Mouse (Mus musculus): Measurements from ENCODE around the gene Lrrc46.

Gene Lrrc46

DNA sequence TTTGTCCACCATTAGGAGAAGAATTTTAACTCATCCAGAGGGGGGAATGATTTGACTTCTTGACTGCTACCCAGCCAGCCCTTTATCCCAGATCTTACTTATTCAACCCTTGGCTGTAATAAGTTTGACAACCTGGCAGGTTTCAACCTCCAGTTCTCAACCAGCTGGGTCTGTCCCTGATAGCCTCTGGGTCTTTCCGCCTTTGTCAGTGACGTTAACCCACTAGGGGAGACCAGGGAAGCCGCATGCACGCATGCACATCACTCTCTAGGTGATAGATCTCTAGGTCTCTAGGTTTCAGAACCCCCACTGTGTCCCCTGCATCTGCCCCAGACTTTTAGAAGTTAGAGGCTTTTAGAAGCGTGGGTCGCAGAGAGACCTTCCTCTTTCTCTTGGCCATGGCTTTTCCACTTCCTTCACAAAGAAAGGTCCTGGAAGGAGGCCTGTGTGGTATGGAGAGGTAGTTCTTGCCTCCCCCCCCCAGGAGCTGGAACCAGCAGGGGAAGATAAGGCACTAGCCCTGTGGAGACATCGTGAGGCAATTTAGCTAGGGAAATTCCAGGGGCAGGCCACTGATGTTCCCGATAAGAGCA lies 31.9 kb downstream of the Lrrc46 start:
- no peak for DNase-seq

DNA sequence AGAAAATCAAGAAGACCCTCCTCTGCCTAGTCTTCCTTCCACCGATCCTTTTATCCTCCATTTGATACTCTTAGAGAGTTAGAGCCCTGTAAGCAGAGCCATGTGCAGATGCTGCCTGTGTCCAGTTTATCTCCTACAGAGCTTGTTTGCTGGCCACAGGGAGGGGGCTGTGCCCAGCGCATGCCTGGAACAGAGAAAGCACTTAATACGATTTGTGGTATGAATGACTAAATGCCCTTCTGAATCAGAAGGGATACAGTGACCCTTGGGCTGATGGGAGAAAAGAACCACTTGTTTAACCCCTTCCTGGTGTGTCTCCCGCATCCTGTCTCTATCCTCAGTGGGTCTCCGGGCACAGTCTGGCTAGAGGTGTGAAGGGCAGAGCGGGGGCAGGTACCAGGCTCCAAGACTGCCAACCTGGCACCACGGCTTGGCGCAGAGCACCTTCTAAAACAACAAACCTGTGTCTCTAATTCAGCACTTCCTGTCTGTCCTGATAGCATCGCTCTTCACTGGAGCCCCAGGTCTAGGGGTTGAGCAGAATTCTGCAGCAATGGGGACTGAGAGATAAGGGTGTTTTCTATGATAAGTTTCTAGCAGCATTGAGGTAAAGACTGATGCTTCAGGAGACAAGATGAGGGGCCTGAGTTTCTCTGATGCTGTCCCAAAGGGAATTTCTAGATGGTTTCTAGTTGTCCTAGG lies 34.0 kb downstream of the Lrrc46 start:
- no peak for DNase-seq

DNA sequence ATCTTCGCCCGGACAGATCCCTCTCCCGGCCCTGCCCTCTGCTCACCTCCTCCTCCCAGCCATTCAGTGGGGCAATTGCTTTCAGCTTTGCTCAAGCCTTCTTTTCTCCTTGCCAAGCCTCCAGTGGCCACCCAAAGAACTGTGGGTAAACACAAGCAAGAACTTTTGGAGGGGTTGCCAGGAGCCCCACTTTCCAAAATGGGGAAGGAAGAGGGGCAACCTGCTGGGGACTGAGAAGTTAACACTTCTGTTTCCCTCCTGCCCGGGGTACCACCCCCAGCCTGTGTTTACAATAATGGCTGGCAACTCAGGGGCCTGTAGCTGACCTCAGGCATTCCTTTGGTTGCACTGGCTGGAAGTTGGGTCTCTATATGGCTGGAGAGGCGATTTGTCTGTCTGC lies 38.0 kb downstream of the Lrrc46 start:
- no peak for DNase-seq

DNA sequence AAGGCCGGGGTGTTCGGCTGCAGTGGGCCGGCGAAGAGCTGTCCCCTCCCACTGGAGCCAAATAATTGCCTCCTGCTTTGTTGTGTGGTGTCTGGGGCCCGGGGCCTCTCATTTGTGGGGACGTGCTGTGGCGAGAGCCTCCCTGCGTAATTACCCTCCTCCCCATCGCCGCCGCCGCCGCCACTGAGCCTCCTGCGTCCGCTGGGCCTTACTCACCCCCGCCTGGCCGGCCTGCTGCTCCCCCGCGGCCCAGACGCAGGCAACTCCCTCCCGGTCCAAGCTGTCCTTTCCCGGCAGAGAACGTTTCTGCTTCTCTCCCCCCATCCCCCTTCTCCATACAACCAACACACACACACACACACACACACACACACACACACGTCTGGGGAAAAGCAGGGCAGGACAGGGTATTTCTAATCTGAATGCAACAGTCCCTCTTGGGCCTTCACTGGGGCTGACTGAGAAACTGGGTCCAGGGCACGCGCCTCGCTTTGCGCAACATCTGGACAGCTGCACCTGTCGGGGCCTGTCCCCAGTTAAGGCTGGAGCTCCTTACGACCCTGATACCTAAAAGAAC lies 43.7 kb downstream of the Lrrc46 start:
- peak in 1 of 2 experiments; percentile 53 for DNase-seq

DNA sequence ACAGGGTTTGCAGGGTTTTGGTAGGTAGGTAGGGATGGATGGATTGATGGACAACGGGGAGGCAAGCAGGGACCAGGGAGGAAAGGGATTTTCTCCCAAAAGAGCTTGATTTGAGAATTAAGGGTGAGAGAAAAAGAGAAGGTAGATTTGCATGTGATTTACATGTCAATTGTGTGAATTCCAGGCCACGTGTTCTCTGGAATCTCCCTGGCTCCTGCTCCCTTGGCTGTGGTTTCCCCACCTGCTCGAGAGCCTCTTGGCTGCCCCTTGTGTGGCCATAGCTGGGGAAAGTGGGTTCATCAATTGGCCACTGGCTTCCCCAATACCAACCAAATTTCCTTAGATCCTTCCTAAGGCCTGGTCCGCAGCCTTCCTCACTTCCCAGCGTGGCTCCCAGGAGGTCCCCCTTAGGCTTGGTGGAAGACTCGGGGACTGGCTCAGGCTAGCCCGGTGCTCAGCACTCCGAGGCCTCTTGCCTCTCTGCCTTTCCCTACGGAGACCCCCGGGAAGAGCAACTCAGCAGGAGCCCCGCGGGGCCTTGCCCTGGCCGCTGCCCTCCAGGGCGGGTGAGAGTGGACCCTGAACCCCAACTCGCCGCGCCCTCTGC lies 44.3 kb downstream of the Lrrc46 start:
- peak in 1 of 2 experiments; percentile 82 for DNase-seq

DNA sequence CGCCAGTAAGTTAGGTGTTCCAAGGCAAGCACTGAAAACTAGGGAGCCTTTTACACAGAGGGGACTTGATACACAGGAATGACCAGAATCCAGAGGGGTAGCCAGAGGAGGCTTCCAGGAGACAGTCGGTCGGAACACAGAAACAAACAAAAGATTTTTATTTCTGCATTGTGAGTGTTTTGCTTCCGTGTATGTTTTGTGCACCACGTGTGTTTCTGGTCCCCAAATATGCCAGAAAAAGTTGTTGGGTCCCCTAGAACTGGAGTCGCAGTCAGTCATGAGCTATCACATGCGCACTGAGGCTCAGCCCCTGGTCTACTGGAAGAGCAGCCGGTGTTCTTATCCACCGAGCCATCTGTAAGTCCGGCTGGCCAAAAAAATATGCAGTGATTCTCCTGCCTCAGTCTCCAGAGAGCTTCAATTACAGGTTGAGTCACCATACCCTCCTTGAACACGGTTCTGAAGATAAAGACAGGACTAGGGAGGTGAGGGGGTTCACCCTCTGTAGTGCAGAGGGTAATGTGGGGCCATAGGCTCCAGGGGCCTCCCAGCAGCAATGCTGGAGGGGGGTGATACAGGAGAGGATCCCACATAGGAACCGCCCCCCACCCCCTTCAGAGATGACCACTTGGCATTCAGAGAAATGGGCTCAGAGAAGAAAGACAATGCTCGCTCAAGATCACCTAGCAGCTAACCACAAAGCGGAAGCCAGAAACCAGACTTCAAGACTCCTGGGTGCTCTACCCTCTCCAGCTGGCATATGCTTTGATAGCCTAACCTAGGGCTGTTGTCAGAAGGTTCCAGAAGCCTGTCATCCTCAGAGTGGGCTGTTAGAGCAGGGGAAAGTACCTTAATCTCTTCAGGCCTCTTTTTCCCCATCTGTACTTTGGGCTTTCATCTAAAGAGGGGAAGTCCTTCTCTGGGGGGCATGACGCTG lies 45.1 kb downstream of the Lrrc46 start:
- no peak for DNase-seq

DNA sequence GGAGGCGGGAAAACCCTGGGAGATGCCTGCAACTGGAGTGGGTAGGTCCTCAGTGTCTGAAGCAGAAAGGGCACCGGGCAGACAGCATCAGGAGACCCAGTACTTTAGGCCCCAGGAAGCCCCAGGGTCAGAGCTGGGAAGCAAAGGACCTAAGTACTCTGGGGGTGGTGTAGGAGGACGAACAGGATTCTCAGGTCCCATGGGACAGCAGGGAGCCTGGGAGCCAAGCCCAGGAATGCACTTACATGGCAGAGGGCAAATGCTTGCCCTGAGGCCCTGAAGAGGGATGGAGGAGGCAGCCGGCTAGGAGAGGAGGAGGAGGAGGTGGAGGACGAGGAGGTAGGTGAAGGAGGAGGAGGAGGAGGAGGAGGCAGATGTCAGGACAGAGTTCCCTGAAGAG lies 46.2 kb downstream of the Lrrc46 start:
- no peak for DNase-seq

DNA sequence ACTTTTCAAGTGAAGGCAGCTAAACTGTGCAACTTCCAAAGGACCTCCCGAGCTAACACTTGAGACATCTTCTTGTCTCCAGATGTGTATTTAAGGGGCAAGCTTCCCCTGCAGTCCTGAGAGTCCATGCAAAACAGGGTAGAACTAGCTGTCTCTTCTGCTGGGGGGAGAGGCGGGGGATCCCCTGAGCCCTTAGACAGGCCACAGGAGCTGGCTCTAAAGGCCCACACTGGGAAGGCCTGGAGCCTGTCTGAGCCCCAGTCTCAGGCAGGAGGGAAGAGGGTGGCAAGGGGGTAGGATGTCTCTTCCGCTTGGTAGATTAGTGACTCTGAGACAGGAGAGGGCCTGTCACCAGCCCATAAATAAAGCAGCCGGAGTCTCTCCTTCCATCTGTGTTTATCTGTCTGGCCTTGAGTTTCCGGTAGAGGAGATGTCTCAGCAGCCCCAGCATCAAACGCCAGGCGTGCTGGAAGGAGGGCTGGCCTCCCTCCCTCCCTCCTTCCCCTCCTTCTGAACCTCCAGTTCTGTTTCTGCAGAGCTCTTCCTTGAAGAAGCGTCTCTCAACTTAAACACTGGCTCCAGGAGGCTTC lies 48.4 kb downstream of the Lrrc46 start:
- DNase-seq: no peak

DNA sequence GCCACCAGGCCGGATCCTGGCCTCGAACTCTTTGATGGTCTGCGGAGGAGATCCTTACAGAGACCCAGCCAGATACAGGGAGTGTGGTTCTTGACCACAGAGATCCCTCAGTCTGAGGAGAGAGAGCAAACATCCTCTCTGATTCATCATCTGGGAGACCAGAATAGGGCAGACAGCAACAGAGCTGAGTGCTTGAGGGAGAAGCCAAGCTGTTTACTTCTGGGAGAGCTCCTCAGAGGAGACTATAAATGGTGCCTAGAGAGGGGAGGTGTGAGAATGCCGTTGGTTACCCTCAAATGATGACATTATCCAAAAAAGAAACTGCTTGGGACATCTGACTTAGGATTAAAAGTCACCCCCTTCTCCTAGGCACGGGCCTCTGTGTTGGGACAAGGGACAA lies 49.7 kb downstream of the Lrrc46 start:
- no peak for DNase-seq

DNA sequence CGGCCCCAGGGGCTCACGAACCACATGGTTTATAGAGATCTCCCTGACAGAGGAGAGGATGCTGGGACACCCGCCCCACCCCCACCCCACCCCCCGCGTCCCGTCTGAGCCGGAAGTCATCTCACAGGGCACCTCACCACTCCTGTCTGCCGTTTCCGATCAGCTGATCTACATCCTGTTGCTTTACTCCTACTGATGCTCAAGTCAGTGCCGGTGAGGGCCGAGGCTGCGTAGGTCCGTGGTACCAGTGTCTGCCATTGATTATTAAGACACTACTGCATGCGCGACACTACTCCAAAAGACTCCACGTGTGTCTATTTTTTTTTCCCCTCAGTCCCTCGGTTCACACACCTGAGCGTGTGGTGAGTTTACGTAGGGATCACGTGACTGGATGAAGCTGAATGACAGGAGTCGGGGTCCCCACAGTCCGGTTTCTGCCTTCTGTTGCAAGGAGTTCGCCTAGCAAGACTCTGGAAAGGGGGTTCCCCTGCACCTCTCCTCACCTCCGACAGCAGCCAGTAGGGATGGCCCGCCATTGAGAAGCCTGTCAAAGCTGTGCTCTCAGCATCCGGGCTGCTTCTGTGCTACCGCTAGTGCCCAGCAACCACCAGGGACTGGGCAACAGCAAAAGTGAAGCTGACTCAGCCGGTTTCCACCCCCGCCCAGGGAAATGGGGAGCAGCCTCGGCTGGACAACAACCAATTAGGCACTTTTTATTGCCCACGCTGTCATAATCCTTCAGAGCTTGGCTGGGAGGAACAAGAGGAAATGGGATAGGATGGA lies 53.1 kb downstream of the Lrrc46 start:
- no peak for DNase-seq

DNA sequence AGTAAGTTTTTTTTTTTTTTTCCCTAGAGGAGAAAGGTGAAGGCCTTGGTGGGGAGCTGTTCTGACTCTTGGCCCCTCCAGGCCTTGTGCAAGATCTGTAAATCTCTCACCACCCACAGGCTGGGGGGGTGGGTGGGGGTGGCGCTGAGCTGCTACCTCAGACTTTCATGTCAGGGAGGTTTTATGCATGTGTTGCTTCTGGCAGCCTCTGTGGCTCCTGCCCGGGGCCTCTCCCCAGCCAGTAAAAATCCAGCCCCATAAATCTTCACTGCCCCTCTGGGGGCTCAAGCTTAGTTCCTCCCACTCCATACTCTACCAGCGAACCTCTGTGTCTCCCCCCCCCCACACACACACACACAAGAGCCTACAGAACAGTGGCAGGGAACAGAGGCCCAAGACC lies 54.7 kb downstream of the Lrrc46 start:
- no peak for DNase-seq

DNA sequence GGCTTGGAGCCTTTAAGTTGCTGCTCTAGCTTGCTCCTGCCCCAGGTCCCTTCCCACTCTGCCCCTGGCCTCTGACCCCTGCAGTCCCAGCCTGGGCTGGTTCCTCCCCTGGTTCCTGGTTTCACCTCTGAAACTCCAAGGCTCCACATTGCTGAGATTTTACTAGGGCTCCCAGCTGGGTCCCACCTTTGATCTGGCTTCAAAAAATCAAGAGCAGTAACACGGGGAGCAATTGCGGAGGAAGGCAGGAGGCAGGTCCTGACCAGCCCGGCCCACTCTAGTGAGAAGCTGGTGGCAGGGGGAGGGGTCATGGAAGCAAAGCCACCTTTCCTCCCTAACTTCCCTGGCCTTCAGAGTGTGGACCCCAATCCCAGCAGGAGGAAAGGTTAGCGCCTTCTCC lies 56.3 kb downstream of the Lrrc46 start:
- DNase-seq: no peak
